Mouse (Mus musculus) adrenal gland, adult (tissue): ENCODE data around the gene Hoxd4.
A peak's percentile ranks its signal among the peaks of the same experiment; 100 is the strongest.

Experiments used
- DNase-seq, 2 experiments: peaks; one replicate each; pipeline ENCODE4 v3.0.0; 2022 to 2023; ENCODE audit warnings: low spot score in 1 of 2; ENCODE audit not compliant: inconsistent age in 2 of 2

Hoxd4 gene

DNA sequence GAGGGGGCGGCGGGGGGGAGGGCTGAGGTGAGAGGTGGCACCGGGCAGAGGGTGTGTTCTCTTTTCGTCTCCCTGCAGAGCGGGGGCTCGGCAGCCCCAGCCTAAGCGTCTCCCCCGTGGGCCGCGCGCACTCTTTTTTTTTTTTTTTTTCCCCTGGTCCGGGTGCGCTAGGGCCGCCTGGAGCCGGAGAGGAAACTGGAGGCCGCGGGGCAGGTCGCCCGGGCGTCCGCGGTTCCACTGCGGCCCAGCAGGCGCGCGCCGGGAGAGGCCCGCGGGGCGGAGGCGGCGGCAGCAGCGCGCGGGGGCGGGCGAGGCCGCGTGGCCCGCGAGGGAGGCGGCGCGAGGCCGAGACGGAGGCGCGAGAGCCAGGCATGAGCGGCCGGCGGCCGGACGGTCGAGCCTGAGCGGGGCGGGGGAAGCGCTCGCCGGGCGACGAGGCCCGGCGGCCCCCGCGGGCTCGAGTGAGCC is 6.7 kb upstream of the Hoxd4 start:
- DNase-seq, result peak; percentile 75 to 88

DNA sequence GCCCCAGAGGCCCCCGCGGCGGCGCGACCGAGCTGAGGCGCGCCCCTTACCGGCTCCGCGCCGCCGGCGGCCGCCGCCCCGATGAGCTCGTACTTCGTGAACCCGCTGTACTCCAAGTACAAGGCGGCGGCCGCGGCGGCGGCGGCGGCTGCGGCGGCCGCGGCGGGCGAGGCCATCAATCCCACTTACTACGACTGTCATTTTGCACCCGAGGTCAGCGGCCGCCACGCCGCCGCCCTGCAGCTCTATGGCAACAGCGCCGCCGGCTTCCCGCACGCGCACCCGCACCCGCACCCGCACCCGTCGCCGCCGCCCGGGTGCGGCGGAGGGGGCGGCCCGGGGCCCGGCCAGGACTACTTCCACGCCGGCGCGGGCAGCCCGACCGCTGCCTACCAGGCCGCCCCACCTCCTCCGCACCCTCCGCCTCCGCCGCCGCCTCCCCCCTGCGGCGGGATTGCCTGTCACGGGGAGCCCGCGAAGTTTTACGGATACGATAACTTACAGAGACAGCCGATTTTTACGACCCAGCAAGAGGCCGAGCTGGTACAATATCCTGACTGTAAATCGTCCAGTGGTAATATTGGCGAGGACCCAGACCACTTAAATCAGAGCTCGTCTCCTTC is 6.2 kb upstream of the Hoxd4 start:
- peak; percentile 85 to 93 for DNase-seq

DNA sequence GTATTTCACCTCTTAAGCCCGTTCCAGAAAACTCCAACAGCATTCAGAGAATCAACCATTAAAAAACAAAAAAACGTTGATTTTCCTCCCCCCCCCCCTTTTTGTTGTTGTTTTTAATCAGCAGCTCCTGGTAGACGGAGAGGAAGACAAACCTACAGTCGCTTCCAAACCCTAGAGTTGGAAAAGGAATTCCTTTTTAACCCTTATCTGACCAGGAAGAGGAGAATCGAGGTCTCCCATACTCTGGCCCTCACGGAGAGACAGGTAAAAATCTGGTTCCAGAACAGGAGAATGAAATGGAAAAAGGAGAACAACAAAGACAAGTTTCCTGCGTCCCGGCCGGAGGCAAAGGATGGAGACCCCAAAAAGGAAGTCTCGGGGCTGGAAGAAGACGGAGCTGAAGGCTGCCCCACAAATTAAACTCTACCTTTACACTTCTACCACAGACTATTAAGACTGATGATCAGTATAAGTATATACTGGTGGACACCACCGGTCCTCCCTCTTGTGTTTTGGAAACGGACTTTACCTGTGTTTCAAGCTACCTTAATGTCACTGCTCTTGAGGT is 5.3 kb upstream of the Hoxd4 start:
- peak in 1 of 2 experiments; percentile 62 for DNase-seq

DNA sequence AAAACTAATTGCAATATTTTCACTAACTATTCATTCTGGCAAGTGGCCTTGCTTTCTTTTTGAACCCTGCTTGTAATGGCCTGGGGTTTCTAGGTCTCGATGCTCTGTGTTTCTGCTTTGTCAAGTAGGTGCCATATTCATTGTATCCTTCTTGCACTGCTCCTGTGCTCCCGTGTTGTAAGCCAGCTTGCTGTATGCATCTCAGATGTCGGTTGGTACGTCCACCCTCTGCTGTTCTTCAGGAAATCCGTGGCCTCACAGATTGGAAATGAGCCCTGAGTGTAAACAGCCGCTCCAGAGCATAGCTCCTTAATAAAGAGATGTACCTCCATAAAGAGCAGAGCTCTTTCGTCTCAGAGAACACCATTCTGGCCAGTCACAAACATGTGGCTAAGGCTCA is 4.1 kb upstream of the Hoxd4 start:
- peak in 1 of 2 experiments; percentile 53 for DNase-seq

DNA sequence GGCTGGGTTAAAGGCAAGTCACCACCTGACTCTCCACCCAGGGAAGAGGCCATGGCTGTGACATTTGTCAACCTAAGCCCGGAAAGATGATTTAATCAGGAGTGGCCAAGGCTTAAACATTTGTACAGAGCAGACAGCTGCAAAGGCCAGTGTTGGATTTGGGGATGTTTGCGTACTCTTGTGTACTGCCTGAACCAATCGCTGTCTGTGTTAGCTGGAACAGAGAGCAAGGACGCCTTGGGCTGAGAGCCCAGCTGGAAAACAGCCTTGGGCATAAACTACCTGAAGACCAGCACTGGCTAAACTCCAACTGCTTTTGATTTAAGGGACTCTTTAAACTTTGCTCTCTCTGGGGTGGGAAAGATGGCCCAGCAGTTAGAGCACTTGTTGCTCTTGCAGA is 3.1 kb upstream of the Hoxd4 start:
- peak; percentile 74 to 91 for DNase-seq

DNA sequence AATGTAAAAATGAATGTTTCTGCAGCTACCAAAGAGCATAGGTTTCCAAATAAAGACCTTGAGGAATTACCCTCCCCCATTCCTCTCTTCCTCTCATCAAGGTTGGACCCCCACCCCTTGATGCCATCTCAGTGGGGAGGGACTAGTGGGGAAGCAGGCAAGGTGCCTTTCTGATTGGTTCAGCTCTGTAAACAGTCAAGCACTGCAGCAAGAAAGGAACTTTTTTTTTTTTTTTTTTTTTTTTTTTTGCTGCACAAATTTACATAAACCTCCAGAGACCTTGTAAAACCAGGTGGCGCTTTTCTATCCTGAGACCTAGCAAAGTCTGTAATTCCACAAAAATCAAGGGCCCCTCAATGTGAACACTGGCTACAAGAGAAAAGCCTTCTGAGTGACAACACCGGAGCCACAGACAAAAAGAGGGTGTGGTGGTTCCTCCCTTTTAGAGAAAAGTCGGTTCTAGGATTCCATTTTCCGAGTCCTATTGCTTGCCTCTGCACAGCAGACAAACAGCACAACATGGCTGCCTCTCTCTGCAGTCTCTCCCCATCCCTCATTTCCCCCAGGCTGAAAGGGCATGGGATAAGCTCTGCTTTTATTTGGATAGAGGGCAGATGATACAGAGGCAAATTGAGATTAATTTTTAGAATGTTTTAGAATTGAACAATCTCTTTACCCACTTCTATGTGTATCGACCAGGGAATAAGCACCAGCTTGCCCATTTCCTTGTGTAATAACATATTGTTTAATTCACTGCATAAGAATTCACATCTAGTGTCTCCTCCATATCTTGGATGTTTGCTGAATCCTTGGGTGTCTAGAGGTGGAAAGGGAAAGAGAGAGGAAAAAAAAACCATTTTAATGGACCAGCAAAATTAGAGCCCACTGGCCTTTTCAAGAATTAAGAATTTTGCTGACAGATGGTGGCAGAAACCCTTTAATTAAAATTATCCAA is 2.0 kb upstream of the Hoxd4 start:
- DNase-seq, result no peak

DNA sequence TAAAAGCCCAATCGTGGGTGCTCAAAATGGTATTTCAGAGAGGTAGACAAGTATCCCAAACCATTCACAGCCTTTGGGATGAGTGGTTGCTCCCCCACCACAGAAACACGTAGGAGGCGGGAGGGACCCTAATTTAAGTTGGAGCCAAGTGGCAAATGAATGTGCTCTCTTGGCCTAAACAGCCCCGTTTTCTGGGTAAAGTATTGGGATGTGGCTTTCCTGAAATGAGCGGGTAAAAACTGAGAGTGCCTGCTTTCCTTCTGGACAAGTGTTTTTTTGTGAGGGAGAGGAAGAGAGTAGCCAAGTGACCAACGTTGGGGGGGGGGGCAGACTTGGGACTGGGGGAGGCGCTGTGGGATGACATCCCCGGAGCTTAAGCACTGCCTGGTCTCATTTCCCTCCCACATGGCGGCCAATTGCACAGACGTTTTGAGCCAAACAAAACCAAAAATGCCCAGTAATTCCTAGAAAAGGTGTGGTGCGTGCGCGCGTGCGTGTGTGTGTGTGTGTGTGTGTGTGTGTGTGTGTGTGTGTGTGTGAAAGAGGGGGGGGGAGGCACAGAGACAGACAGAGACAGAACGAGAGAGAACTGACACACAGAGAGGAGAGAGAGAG is 693 bp upstream of the Hoxd4 start:
- DNase-seq, result peak in 1 of 2 experiments; percentile 71

DNA sequence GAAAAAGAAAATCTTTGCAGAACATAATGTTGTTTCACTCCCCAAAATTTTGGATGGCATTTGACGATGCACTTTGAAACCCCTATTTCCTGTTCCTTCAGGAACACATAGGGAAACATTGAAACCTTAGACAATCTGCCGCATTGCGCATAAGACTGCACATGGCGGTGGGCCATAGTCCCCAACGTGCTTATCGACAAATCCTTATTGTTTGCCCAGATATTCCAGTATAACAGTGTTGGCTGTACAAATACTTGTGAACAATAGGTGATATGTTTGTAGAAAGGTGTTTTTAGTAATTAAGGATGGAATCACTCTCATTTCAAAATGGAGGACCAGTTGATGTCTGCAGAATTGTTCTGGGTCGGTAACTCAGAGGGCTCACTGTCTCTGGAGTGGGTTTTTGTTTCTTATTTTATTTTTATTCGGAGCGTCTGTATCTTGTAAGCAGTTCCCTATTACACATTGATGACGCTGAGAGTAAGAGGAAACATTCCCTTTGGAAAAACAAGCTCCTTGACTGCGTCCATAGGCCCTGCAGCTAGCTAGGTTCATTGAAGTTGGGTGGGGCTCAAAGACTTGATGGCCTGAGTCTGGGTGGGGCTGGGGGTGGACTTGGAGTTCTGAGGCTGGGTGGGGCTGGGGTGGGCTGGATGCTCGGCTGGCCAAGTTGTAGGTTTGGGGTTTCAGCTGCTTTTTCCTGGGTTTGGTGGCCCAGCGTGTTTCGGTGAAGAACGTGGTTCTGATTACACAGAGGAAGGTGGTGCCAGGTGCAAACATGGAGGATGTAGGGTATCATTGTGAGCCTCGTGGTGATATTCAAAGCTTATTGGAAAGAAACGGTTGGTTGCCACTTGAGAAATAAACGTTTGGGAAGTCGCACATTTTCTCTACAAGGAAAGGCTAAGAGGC is 1.8 kb downstream of the Hoxd4 start:
- peak in 1 of 2 experiments; percentile 65 for DNase-seq

DNA sequence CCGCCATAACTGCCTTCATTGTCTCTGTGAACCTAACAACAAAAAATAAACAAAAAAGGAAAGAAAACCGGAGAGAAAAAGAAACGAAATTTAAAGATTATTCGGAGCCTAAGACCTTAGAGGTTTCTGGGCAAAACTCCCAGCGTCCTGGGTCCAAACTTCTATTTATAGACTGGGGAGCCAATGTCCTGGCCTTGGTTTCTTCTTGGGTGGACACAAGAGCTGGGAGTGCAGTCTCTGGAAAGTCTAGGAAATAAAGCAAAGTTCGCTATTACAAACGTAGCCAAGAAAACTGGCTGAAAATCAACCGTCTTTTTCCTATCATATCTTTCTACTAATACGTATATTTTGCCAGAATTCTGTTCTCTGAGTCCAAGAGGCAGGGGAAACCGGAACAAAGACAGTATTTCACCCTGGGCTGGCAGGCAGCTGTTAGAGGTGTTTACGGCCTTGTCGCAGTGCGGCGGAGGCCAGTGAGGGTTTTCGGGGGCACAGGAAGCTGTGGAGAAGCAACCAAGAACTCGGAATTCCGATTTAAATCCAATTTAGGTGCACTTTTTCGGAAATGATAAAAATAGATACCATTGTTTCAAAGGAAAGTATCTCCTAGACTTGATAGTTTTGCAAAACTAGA is 2.5 kb downstream of the Hoxd4 start:
- DNase-seq, result peak; percentile 52 to 83

DNA sequence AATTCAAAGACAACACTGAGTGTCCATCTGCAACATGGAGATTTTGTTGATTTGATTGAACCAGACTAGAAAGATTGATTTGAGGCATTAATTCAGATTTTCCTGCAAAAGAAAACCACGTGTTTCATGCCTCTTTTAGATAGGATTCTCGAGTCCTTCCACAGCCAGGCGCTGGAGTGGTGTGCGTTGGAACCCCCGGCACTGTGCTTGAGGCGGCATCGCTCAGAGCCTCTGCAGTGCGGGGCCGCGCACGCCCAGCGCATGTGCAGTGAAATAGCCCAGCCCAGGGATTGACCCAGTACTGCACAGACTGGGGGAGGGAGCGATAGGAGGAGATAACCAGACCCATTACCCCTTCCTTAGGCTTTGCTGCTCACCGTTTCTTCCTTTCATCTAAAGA is 3.2 kb downstream of the Hoxd4 start:
- DNase-seq, result peak; percentile 73 to 89

DNA sequence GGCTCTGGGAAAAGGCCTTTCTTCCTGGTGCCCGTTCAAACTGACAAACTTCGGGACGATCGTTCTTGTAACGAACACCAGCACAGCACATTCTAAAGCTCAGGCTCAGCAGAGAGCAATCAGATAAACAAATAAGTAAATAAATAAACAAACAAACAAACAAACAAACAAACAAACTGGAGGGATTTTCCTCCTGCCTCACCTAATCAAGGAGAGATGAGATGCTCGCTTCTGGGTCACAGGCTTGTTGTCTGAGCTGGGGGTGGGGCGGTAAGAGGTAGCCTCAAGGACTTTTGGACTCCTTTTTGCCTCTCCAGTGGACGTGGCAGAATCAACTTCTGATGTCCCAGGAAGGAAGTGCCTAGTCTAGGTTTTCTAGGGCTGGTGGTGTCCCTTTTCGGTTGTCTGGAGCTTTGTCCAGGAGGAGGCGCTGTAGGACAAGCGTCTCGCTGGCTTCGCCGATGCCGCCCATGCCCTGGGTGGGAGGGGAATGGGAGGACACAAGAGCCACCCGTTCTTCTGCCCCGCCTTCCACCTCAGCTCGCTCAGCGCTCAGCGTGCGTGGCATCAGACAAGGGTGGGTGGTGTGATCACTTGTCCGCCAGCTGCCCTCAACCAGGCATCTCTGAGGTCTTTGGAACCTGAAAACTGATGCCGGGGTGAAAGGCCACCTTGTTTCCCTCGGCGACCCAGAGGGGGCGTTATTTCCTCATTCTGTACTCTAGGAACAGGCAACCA is 3.9 kb downstream of the Hoxd4 start:
- DNase-seq, result peak; percentile 94 to 98

DNA sequence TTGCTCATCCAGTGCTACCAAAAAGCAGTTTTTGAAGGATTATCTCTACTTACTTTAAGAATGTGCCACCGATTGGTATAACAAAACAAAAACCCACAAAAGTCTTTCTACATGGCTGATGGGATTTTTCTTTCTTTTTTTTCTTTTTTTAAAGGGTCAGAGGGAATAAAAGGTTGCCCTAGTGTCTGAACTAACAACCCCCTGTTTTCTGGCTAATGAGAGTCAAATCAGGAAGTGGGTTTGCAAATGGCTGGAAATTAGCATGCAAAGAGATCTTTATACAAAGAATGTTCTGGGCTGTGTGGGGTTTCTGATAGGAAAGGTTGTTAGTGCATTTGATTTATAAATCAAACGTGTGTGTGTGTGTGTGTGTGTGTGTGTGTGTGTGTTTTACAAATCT is 8.7 kb downstream of the Hoxd4 start:
- DNase-seq, result no peak

DNA sequence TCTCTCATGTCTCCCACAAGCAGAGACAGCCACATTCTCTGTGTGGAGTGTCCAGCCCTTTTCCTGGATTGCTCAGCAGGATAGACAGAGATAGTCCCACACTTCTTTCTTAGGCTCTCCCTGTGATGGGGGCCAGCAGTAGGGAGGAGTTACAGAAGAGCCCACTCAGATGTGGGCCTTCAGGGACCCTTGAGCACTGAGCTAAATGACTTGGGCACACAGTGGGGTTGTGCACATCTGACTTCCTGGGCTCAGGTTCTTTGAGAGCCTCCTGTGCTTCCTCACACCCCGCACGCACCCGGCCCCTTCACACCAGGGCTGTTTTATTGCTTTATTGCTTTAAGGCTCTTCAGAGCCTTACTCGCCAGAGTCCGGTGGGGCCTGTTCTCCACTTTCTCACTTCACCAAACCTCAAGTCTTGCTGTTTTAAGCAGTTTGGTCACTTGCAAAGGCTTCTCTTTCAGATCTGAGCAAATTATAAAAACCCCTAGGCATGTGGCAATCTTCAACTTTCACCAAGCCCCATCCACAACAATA is 9.3 kb downstream of the Hoxd4 start:
- DNase-seq, result no peak

DNA sequence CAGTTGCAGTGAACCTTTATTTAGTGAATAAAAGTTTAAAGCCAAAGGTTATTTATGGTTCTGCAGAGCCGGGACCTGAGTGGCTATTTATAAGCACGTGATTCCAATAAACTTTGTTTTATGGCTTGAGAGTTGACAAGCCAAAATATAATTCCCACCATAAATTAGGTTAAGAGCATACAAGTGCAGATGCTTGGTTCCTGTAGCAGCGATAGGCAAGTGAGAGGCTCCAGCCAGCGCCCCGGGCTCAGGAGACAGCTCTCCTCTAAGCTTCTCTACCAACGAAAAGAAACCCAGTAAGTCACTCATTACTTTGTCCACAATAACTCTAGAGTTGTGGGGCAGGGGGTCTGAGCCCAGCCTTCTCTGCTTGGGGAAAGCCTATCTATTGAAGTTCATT is 10.2 kb downstream of the Hoxd4 start:
- DNase-seq, result no peak

DNA sequence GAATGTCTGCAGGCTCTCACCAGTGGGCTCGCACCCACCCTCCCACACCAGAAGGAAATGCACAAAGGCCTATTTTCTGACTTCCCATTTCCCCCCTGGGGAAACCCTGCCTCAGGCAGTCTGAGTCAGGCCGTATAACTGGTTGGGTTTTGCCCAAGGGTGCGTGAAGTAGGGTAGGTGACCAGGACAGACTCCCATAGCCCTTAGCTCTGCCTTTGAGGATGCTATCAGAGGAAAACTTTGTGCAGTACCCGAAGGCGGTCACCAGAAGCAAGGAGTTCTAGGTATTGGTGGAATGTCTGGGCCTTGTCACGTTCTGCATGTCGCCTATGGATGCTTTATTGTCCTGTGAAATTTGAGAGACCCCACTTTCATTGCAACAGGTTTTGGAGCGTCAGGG is 11.2 kb downstream of the Hoxd4 start:
- no peak for DNase-seq

DNA sequence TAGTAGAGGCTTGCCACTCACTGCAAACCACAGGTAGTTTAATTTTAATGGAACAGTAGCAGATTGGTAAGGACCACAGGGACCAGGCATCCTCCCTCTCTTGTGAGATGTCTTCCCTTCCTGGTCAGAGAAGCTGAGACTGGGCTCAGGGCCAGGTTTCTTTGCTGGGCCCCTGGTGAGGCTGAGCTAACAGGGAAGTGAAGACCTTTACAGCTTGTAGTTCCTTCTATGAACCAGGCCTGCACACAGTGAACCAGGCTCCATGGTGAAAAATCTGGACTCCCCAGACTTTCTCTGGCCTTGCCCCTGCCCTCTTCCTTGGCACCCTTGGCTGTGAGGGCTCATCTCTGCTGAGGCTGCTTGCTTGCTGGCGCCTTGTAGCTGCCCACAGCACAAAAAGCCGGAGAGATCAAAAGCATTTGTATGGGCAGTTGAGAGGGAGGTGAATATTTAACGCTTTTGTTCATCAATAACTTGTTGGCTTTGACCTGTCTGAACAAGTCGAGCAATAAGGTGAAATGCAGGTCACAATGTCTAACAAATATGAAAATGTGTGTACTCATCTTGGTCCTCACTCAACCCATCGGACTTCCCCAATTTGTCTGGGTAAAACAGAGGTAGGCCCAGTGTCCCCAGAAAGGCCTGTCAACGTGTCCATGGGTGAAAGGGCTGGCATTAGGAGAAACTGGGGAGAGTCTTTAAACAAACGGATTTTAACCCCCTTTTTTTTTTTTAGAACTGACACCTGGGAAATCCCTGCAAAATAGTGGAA is 12.7 kb downstream of the Hoxd4 start:
- DNase-seq, result no peak

DNA sequence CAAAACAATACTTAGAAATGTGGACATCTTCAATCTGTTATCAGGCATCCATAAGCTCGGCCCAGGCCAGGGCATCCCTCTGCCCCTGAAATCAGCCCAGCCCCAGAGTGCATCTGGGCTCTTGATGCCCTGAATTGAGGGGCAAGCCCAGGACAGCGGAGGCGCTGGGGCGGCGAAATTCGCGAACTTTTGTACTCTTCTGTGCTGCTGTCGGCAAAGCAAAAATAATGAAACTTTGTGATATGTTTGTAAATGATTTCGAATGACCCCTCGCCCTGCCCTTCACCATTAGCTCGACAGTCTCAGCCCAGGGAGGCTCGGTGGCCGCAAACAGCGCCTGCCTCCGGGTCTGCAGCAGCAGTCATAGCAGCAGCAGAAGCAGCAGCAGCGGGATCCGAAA is 13.4 kb downstream of the Hoxd4 start:
- DNase-seq, result no peak

DNA sequence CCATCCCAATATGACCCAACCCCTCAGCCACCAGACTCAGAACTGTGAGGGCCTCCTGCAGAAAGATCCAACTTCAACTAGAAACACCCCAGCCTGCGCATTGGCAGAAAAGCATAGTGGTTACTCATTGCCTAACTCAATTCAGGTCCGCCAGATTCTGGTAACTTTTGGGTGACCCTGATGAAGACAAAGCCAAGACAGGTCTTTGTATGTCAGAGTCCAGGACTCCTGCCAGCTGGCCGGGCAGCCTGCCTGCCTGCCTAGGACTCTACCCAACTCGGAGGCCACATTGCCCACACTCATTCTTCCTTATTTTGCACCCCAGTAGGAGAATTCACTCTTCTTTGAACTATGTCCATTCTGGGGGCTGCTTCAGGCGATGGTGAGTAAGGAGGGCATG is 14.8 kb downstream of the Hoxd4 start, which contains the start of gene Gm28230:
Gene Gm28230, plus strand, starts transcription at position 178 of the 400 bp plus-strand sequence.
- peak in 1 of 2 experiments; percentile 69 for DNase-seq
